Mouse (Mus musculus) intestine, postnatal 0 days (tissue): ENCODE measurements around the gene Snx21. TPM values are rescaled to one million over a fixed set of nuclear protein-coding genes. Genes with fewer than 3 reads are reported as not detected.

Source experiments
- ATAC-seq: fragments of 200-750 bp; cut with Nextera tagmentation; 2 replicates; pipeline ENCODE4 v1.8.0; 2017; ENCODE audit warnings: mild to moderate bottlenecking, moderate TSS enrichment, moderate library complexity
- H3K27ac ChIP-seq: fragments of 300-500 bp; sonication (generic); 2 replicates; pipeline ENCODE4 v1.5.1; 2014; ENCODE audit warnings: mild to moderate bottlenecking, low read depth, low read length, moderate library complexity
- H3K27me3 ChIP-seq: fragments of 300-500 bp; sonication (generic); replicated peaks from 2 replicates; pipeline ENCODE4 v1.6.1; 2014; ENCODE audit warnings: low read length, mixed read lengths; ENCODE audit not compliant: control insufficient read depth, insufficient read depth
- H3K36me3 ChIP-seq: fragments of 300-500 bp; sonication (generic); 2 replicates; pipeline ENCODE4 v1.6.1; 2014; ENCODE audit warnings: mild to moderate bottlenecking, moderate library complexity; ENCODE audit not compliant: control insufficient read depth, insufficient read depth
- H3K4me1 ChIP-seq: fragments of 300-500 bp; sonication (generic); replicated peaks from 2 replicates; pipeline ENCODE4 v1.6.1; 2014; ENCODE audit warnings: antibody characterized with exemption, low read length, mixed read lengths; ENCODE audit not compliant: control insufficient read depth, insufficient read depth
- H3K4me2 ChIP-seq: fragments of 300-500 bp; sonication (generic); replicated peaks from 2 replicates; pipeline ENCODE4 v1.6.1; 2014; ENCODE audit warnings: low read depth, mild to moderate bottlenecking, moderate library complexity
- H3K4me3 ChIP-seq: fragments of 300-500 bp; sonication (generic); 2 replicates; pipeline ENCODE4 v1.5.1; 2014; ENCODE audit warnings: low read depth, low read length
- H3K9ac ChIP-seq: fragments of 300-500 bp; sonication (generic); 2 replicates; pipeline ENCODE4 v1.6.1; 2014; ENCODE audit warnings: mild to moderate bottlenecking, low read depth, low read length
- H3K9me3 ChIP-seq: fragments of 300-500 bp; sonication (generic); 2 replicates; pipeline ENCODE4 v1.6.1; 2016; ENCODE audit warnings: mixed run types; ENCODE audit not compliant: control insufficient read depth
- CTCF ChIP-seq: sonication (generic); IDR thresholded peaks from 2 replicates; pipeline ENCODE4 v1.5.1; 2016; ENCODE audit warnings: low read depth, mild to moderate bottlenecking, control low read depth, antibody characterized with exemption, moderate library complexity
- WGBS: fragments of 180-500 bp; shearing (Covaris S2); extraction: QIAGEN DNeasy Blood & Tissue Kit; methylation state at CpG from one replicate; pipeline ENCODE4 v1.1.7; 2014; 5-methylcytosine and 5-hydroxymethylcytosine counted together
- polyA plus RNA-seq: library from polyadenylated mRNA; unstranded; fragments of >200 nt; fragmentation: Nextera tagmentation; extraction: Ambion mirVana; gene quantifications from 2 replicates; pipeline ENCODE4 v1.2.1, GENCODE M21; 2015

Snx21 gene
- polyA plus RNA-seq = 12.5 and 13.0 TPM in 2 replicates

GRCm38 (mm10) chr2:164785481-164786387 is at the start of gene Snx21:
Gene Snx21 (plus strand): TSS chr2:164785823.
- under 1% methylated on average over 73 of the region's 89 CpGs for WGBS
- Histone ChIP-seq H3K4me3 (peak within 1 kb of the TSS; percentile 59), H3K9me3 (no peaks in the 10 kb centered on the region), H3K4me1 (0 out of 2 replicates have a peak, but pooled peaks cover 6% of the 10 kb centered on the region), H3K36me3 (peaks cover 11% of the 10 kb centered on the region), H3K9ac (peak within 1 kb of the TSS; percentile 83), H3K4me2 (peak within 1 kb of the TSS; percentile 91), H3K27me3 (no peaks in the 10 kb centered on the region), H3K27ac (peak within 1 kb of the TSS; percentile 89)
- peak; percentile 80 for TF ChIP-seq CTCF
- ATAC-seq = peak; percentile 88

DNA sequence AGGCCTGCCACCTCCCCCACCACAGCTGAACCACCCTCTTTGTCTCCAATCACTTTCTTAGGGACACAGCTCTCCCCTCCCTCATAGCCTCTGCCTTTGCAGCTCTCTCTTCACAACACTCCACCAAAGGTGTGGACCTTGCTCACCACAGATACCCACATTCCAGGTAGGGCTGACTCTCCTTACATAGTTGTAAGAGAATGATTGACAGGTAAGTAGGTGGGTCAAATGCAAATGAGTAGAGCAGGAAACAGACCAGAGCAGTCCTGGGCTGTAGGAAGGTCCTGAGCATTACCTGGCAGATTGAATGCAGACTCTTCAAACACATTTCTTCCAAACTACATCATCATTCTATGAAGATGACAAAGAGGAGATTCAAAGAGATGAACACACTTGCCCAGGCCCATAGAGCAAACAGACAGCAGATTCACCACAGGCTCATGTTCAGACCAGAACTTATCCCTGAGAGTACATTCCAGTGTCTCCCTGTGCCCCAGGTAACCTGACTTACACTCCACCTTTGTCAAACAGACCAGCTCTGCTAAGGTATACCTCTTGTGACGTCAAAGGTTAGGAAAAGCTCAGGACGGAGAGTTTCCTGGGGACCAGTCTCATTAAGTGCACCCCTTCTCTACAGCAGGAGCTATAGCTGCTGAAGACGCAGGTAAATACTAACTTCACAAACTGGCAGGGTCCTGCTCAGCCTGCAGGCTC is 48.1 kb upstream of the Snx21 start:
- no peak overlapping the region for H3K4me3 ChIP-seq
- ATAC-seq = peak; percentile 93
- no peak for TF ChIP-seq CTCF
- peak overlapping the region; percentile 65 for H3K27ac ChIP-seq
- WGBS = 40% methylated on average over 3 of the region's 3 CpGs
- H3K4me1 ChIP-seq = peaks cover 4% of the 10 kb centered on the region; the same call in 1 of the 2 replicates
- H3K4me2 ChIP-seq = no peak overlapping the region
- no peaks in the 10 kb centered on the region for H3K36me3 ChIP-seq
- no peaks in the 10 kb centered on the region for H3K9me3 ChIP-seq
- H3K9ac ChIP-seq = no peak overlapping the region
- H3K27me3 ChIP-seq = no peaks in the 10 kb centered on the region

DNA sequence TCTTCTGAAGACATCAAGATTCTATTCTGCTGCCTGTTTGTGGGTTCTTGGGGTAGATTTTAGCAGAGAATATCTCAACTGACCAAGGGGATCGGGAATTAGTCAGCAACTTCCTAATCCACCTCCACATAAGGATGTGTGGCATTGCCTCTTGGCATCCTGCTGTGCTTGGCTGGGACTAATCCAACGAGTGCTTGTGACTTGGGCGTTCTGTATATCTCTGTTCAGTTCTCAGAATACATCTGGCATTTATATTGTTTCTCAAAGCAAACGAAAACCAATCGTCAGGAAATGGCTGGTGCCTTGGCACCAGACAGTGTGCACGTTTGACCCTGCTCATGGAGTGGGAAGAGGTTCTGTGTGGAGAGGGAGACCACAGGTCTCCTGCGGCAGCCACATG is 45.7 kb upstream of the Snx21 start:
- Histone ChIP-seq H3K9me3 (no peaks in the 10 kb centered on the region), H3K4me2 (no peak overlapping the region), H3K4me3 (no peak overlapping the region), H3K27me3 (no peaks in the 10 kb centered on the region), H3K27ac (no peak overlapping the region), H3K36me3 (no peaks in the 10 kb centered on the region), H3K9ac (no peak overlapping the region), H3K4me1 (no peaks in the 10 kb centered on the region; the same call in 1 of the 2 replicates)
- no peak for TF ChIP-seq CTCF
- ATAC-seq = no peak
- WGBS = 58% methylated on average over 7 of the region's 7 CpGs

GRCm38 (mm10) chr2:164744987-164745386 is 40.6 kb upstream of the Snx21 start:
- peaks cover 14% of the 10 kb centered on the region for H3K36me3 ChIP-seq
- no peaks in the 10 kb centered on the region for H3K27me3 ChIP-seq
- H3K27ac ChIP-seq = no peak overlapping the region
- WGBS = 67% methylated on average over 13 of the region's 13 CpGs
- no peaks in the 10 kb centered on the region for H3K9me3 ChIP-seq
- peak overlapping the region; percentile 90 for H3K4me2 ChIP-seq
- no peak for ATAC-seq
- H3K4me3 ChIP-seq = peak overlapping the region; percentile 83
- H3K9ac ChIP-seq = peak overlapping the region; percentile 98
- 0 out of 2 replicates have a peak, but pooled peaks cover 5% of the 10 kb centered on the region for H3K4me1 ChIP-seq
- no peak for TF ChIP-seq CTCF

GRCm38 (mm10) chr2:164745843-164746479 is 39.7 kb upstream of the Snx21 start, which contains the start of the genes Wfdc3 and Dnttip1:
Gene Wfdc3 (minus strand): TSS chr2:164745931.
Gene Dnttip1 (plus strand): TSS chr2:164745983.
- Histone ChIP-seq H3K4me3 (peak within 1 kb of the TSS; percentile 83), H3K27ac (peak within 1 kb of the TSS; percentile 74), H3K27me3 (no peaks in the 10 kb centered on the region), H3K4me2 (peak within 1 kb of the TSS; percentile 90), H3K9ac (peak within 1 kb of the TSS; percentile 98), H3K4me1 (0 out of 2 replicates have a peak, but pooled peaks cover 5% of the 10 kb centered on the region), H3K36me3 (peaks cover 21% of the 10 kb centered on the region), H3K9me3 (no peaks in the 10 kb centered on the region)
- TF ChIP-seq CTCF = no peak
- under 1% methylated on average over 69 of the region's 70 CpGs for WGBS
- peak; percentile 88 for ATAC-seq
